Mouse (Mus musculus): ENCODE data around the gene Boll.

DNA sequence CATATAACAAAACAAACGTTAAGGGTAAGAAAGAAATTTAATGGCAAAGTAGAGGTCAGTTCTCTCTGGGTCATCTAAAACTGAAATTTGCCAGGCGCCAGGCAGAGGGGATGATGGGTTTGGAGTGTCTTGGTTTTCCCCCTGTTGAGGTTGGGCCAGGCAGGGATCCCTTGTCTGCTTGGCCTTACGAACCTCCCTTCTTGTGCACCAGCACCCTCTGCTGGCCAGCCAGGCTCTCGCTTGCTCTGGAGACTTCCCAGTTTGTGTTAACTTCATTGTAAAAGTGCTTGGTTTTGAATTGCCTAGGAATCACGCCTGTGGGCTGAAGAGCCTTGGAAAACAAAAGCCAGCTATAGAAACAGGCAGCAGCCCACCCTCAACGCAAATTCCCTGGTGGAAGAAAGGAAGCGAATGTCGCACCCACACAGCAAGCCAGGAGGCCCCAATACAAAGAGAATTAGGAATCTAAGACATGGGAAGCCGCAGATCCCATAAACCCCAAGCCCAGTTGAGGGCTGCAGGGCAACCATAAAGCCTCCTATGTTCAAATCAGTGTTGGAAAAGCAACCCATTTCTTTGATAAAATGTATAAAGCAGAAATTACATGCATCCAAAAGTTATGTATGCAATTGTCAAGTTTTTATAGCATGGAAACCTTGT, 20.0 kb upstream of the Boll start:
- TF ChIP-seq E2F4 (IDR thresholded peaks at IDR 0.05; ENCODE audit: insufficient read depth), result no peak
- TF ChIP-seq POLR2A (IDR thresholded peaks at IDR 0.05; ENCODE audit: insufficient read length, low read depth), result no peak
- TF ChIP-seq TCF3 (IDR thresholded peaks at IDR 0.05; ENCODE audit: insufficient read length, low read depth), result no peak
- no peak for TF ChIP-seq CEBPB (IDR thresholded peaks at IDR 0.05; ENCODE audit: insufficient read depth, poor library complexity, severe bottlenecking)
